Mouse (Mus musculus): Measurements from ENCODE around the gene Apeh. TPM values are rescaled to one million over a fixed set of nuclear protein-coding genes. Genes with fewer than 3 reads are reported as not detected.

The Apeh gene
- total RNA-seq, 2 experiments from 2014 or later: 30.7 to 41.3 TPM

Small RNA genes lying within 50 kb of the gene (microRNA-seq; reads per million reads assigned to microRNA genes)
- gene Gm47303 (not detected), gene Mir7088 (not detected)

Other genes starting within 250 kb of the Apeh start
- 10 to 100 TPM; 57.0 to 60.5 TPM for gene Rbm6, start 221.4 kb downstream of the Apeh start, total RNA-seq (2021)
- 10 to 100 TPM; 14.0 to 15.0 TPM for gene Mon1a, start 206.5 kb downstream of the Apeh start, total RNA-seq (2021)
- 1 to 10 TPM; 1.8 to 2.4 TPM for gene Mst1r, start 187.7 kb downstream of the Apeh start, total RNA-seq (2021)
- gene Actl11, start 166.1 kb downstream of the Apeh start, total RNA-seq (2021): not detected
- 100 to 1,000 TPM; 434 to 435 TPM for gene Camkv, start 158.9 kb downstream of the Apeh start, total RNA-seq (2021)
- gene Traip, start 144.5 kb downstream of the Apeh start, total RNA-seq (2021): 10 to 100 TPM; 16.4 to 17.7 TPM
- 1 to 10 TPM; 2.4 to 2.6 TPM for gene Uba7, start 119.1 kb downstream of the Apeh start, total RNA-seq (2021)
- gene Gm20661, start 111.5 kb downstream of the Apeh start, total RNA-seq (2021): under 1 TPM; 0.30 to 0.39 TPM
- gene Inka1, start 108.7 kb downstream of the Apeh start, total RNA-seq (2021): 1 to 10 TPM; 4.3 to 5.1 TPM
- 1 to 10 TPM in 1 of 2 experiments, not detected in 1; 2.2 TPM for gene Cdhr4, start 102.1 kb downstream of the Apeh start, total RNA-seq (2021)
- gene Gm20662, start 98.3 kb downstream of the Apeh start, total RNA-seq (2021): 1 to 10 TPM; 1.5 to 3.4 TPM
- 100 to 1,000 TPM; 172 to 174 TPM for gene Ip6k1, start 92.1 kb downstream of the Apeh start, total RNA-seq (2021)
- gene Gmppb, start 45.4 kb downstream of the Apeh start, total RNA-seq (2021): 10 to 100 TPM; 16.8 to 18.7 TPM
- gene Amigo3, start 41.4 kb downstream of the Apeh start, total RNA-seq (2021): 1 to 10 TPM; 1.8 to 2.0 TPM
- gene Mst1, start 14.2 kb downstream of the Apeh start, total RNA-seq (2021): not detected
- gene Rnf123, start 11.3 kb downstream of the Apeh start, total RNA-seq (2021): 10 to 100 TPM; 91.1 to 94.2 TPM
- 100 to 1,000 TPM; 139 to 142 TPM for gene Bsn, start 95.8 kb upstream of the Apeh start, total RNA-seq (2021)
- gene Dag1, start 169.4 kb upstream of the Apeh start, total RNA-seq (2021): 100 to 1,000 TPM; 131 to 135 TPM
- gene Nicn1, start 195.8 kb upstream of the Apeh start, total RNA-seq (2021): 100 to 1,000 TPM; 118 to 122 TPM
- gene Amt, start 202.2 kb upstream of the Apeh start, total RNA-seq (2021): 10 to 100 TPM; 22.5 to 23.5 TPM
- 100 to 1,000 TPM; 209 to 216 TPM for gene Rhoa, start 211.5 kb upstream of the Apeh start, total RNA-seq (2021)
- gene Tcta, start 211.6 kb upstream of the Apeh start, total RNA-seq (2021): 10 to 100 TPM; 58.0 to 59.3 TPM
- 10 to 100 TPM; 91.2 to 92.6 TPM for gene Gpx1, start 244.3 kb upstream of the Apeh start, total RNA-seq (2021)

Data from left cerebral cortex, postnatal 10 days (tissue).